Mouse (Mus musculus): Measurements from ENCODE around the gene Chrdl1. TPM values are rescaled to one million over a fixed set of nuclear protein-coding genes. Genes with fewer than 3 reads are reported as not detected.

Chrdl1 gene
- polyA plus RNA-seq (2012; rRNA removed), result 0.68 and 1.9 TPM in 2 replicates

DNA sequence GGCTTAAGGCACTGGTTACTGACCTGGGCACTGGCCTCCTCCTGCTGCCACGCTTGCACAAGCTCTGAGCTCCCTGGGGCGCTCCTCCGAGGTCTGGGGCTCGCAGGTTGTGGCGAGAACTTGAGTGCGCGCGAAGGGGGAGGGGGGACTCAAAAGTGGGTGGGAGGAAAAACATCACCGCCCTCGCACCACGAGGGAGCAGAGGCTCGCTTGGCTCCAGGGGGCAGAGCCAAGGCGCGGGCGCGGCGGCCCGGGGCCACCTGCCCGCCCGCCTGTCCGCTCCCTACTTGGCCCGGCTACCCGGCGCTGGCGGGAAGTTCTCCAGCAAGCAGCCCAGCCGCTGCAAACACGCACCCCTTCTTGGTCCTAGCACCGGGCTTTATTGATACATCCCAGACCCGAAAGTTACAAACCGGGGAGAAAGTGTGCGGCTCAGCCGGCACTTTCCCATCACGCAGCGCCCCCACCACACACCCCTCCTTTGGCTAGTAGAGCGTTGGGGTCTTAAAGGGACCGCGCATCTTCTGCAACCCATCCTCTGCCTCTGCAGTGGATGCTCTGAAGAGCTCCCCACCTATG lies at the start of gene Chrdl1:
Gene Chrdl1 (minus strand): TSS at position 472 of the 579 bp plus-strand sequence.

Other genes starting within 250 kb of the Chrdl1 start
- 0.02 TPM in 1 of 2 replicates, not detected in the other for gene Pak3, start 124.3 kb upstream of the Chrdl1 start, polyA plus RNA-seq (2012; rRNA removed)